Mouse (Mus musculus): ENCODE results near the gene Gtdc1.

DNA sequence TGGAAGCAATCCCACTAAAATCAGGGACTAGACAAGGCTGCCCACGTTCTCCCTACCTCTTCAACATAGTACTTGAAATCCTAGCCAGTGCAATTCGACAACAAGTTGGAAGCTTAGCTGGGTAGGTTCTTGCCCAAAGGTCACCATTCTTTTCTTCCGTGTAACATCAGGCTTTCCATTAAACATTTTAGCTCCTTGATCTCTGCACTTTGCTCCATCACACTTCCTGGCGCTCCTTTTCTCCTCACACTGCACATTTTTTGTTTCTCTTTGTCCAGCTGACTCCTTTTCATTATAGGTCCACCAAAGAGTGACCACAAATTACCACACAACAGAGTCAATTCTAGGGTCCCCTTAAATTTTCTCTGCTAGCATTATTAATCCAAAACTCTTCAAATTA lies 144.7 kb downstream of the Gtdc1 start:
- TF ChIP-seq CTCF (IDR thresholded peaks at IDR 0.05; ENCODE audit: low read depth, low read length) (no peak), GATA1 (IDR thresholded peaks at IDR 0.05; ENCODE audit: borderline replicate concordance, low read length) (no peak), TAL1 (conservative IDR thresholded peaks at IDR 0.05; ENCODE audit: low read depth, low read length) (no peak)

Data from G1E (cell line).